ENCODE assay signal across 8 mouse cellular contexts in genomic region chr17:34640778-34641601, GRCm38 (mm10). TPM values are rescaled to one million over a fixed set of nuclear protein-coding genes. Genes with fewer than 3 reads are reported as not detected.
DNase-seq lines count a peak whose midpoint lies in the region; ATAC-seq and TF ChIP-seq lines count a peak whose summit lies in the region.

No protein-coding gene starts in this region.

- peak; percentile 31 for TF ChIP-seq CTCF in layer of hippocampus, adult 2 months (conservative IDR thresholded peaks at IDR 0.05)
- no peak for TF ChIP-seq CTCF in bone marrow macrophage, adult 2 months (IDR thresholded peaks at IDR 0.05; ENCODE audit: low read depth, low read length)
- peak; percentile 62 for TF ChIP-seq CTCF in stomach, postnatal 0 days (IDR thresholded peaks at IDR 0.05; ENCODE audit: low read depth)

- peak overlapping the region; percentile 28; the same call in 1 of the 2 replicates for H3K4me2 ChIP-seq in embryonic facial prominence, embryonic 14.5 days (ENCODE audit: low read depth, low read length)
- 0 out of 2 replicates have a peak overlapping the region, but pooled peaks have one; percentile 3 for H3K4me2 ChIP-seq in limb, embryonic 14.5 days (replicated peaks; ENCODE audit: low read depth, low read length, severe bottlenecking)
- no peak overlapping the region for H3K4me2 ChIP-seq in stomach, postnatal 0 days (replicated peaks; ENCODE audit: low read depth)

- peak overlapping the region; percentile 93 for H3K27ac ChIP-seq in layer of hippocampus, adult 2 months
- peak overlapping the region; percentile 92 for H3K27ac ChIP-seq in bone marrow macrophage, adult 2 months (ENCODE audit: insufficient read depth, low read depth, low read length)
- peak overlapping the region; percentile 81 for H3K27ac ChIP-seq in embryonic facial prominence, embryonic 14.5 days (replicated peaks; ENCODE audit: low read depth, low read length)
- peak overlapping the region; percentile 71 for H3K27ac ChIP-seq in limb, embryonic 14.5 days (replicated peaks; ENCODE audit: low read depth, low read length)
- peak overlapping the region; percentile 77 for H3K27ac ChIP-seq in stomach, postnatal 0 days (replicated peaks)

- H3K9ac ChIP-seq in embryonic facial prominence, embryonic 14.5 days (ENCODE audit: low read depth, low read length), result peak overlapping the region; percentile 50
- no peak overlapping the region for H3K9ac ChIP-seq in limb, embryonic 14.5 days (ENCODE audit: low read depth, low read length, severe bottlenecking)
- 0 out of 2 replicates have a peak overlapping the region, but pooled peaks have one; percentile 38 for H3K9ac ChIP-seq in stomach, postnatal 0 days (ENCODE audit: low read length)

- H3K4me1 ChIP-seq in bone marrow macrophage, adult 2 months (ENCODE audit: control insufficient read depth, insufficient read depth, low read length), result peaks cover 74% of the 10 kb centered on the region
- H3K4me1 ChIP-seq in embryonic facial prominence, embryonic 14.5 days (ENCODE audit: control insufficient read depth, insufficient read depth, low read length), result peaks cover 21% of the 10 kb centered on the region
- peaks cover 17% of the 10 kb centered on the region for H3K4me1 ChIP-seq in limb, embryonic 14.5 days (ENCODE audit: control insufficient read depth, insufficient read depth, low read length)
- no peaks in the 10 kb centered on the region for H3K4me1 ChIP-seq in stomach, postnatal 0 days (replicated peaks; ENCODE audit: control insufficient read depth, insufficient read depth)

- WGBS in embryonic facial prominence, embryonic 14.5 days, result 10% methylated on average over 11 of the region's 11 CpGs
- 16% methylated on average over 11 of the region's 11 CpGs for WGBS in limb, embryonic 14.5 days
- 14% methylated on average over 11 of the region's 11 CpGs for WGBS in stomach, postnatal 0 days

- no peak for DNase-seq in layer of hippocampus, adult 2 months (ENCODE audit: low spot score in 2 of 2)
- DNase-seq in layer of hippocampus, postnatal 25 days (ENCODE audit: extremely low spot score in 1 of 2, low spot score in 1 of 2), result no peak
- peak; percentile 84 for DNase-seq in embryonic facial prominence, embryonic 14.5 days (ENCODE audit: low spot score)
- peak; percentile 54 to 69 for DNase-seq in heart, postnatal 36 days
- DNase-seq in limb, embryonic 14.5 days (ENCODE audit: low spot score), result peak; percentile 43
- DNase-seq in stomach, postnatal 0 days (ENCODE audit: low spot score), result no peak
- no peak for DNase-seq in frontal cortex, postnatal 14 days (ENCODE audit: low spot score in 2 of 2)

- intact Hi-C loops in heart, postnatal 36 days (cut with DNase I), result no loop called here

- H3K9me3 ChIP-seq in embryonic facial prominence, embryonic 14.5 days (ENCODE audit: control insufficient read depth, low read length), result no peaks in the 10 kb centered on the region
- no peaks in the 10 kb centered on the region for H3K9me3 ChIP-seq in limb, embryonic 14.5 days (ENCODE audit: control insufficient read depth, low read length)
- H3K9me3 ChIP-seq in stomach, postnatal 0 days (ENCODE audit: control insufficient read depth, low read length), result no peaks in the 10 kb centered on the region

- TF ChIP-seq POLR2A in bone marrow macrophage, adult 2 months (IDR thresholded peaks at IDR 0.05; ENCODE audit: borderline replicate concordance, low read depth, low read length), result no peak
- no peak; the same call in 1 of the 2 replicates for TF ChIP-seq POLR2A in limb, embryonic 14.5 days (IDR thresholded peaks at IDR 0.05; ENCODE audit: borderline replicate concordance, extremely low read depth, insufficient read depth, insufficient read length)

- no peak overlapping the region for H3K4me3 ChIP-seq in layer of hippocampus, adult 2 months
- H3K4me3 ChIP-seq in bone marrow macrophage, adult 2 months (ENCODE audit: insufficient read depth, low read length), result no peak overlapping the region
- no peak overlapping the region for H3K4me3 ChIP-seq in embryonic facial prominence, embryonic 14.5 days (ENCODE audit: low read depth, low read length)
- H3K4me3 ChIP-seq in limb, embryonic 14.5 days (replicated peaks; ENCODE audit: low read length), result no peak overlapping the region
- no peak overlapping the region for H3K4me3 ChIP-seq in stomach, postnatal 0 days (ENCODE audit: low read depth, low read length)

- no peak for TF ChIP-seq EP300 in stomach, postnatal 0 days (optimal IDR thresholded peaks at IDR 0.05)

- no peaks in the 10 kb centered on the region for H3K27me3 ChIP-seq in embryonic facial prominence, embryonic 14.5 days (replicated peaks; ENCODE audit: control insufficient read depth, insufficient read depth, low read length)
- no peaks in the 10 kb centered on the region for H3K27me3 ChIP-seq in limb, embryonic 14.5 days (ENCODE audit: control insufficient read depth, insufficient read depth, low read length)
- no peaks in the 10 kb centered on the region for H3K27me3 ChIP-seq in stomach, postnatal 0 days (ENCODE audit: control insufficient read depth, insufficient read depth, low read length)

- peak; percentile 56 for ATAC-seq in embryonic facial prominence, embryonic 14.5 days (ENCODE audit: low read depth)
- peak; percentile 30 for ATAC-seq in limb, embryonic 14.5 days (ENCODE audit: low FRiP score, low read depth)
- no peak for ATAC-seq in stomach, postnatal 0 days (ENCODE audit: low FRiP score, low TSS enrichment)

- H3K36me3 ChIP-seq in embryonic facial prominence, embryonic 14.5 days (ENCODE audit: control insufficient read depth, insufficient read depth, low read length), result no peaks in the 10 kb centered on the region
- H3K36me3 ChIP-seq in limb, embryonic 14.5 days (ENCODE audit: control insufficient read depth, insufficient read depth, low read length), result peaks cover 5% of the 10 kb centered on the region; the same call in 1 of the 2 replicates
- no peaks in the 10 kb centered on the region for H3K36me3 ChIP-seq in stomach, postnatal 0 days (ENCODE audit: control insufficient read depth, insufficient read depth, low read length)

RNA-seq across cellular contexts. Expression of gene Fkbpl, which starts 3.6 kb away (rescaled TPM):
- total RNA-seq in layer of hippocampus, adult 2 months (2021), result 10 to 100 TPM; 16.2 to 18.8 TPM
- 10 to 100 TPM; 14.1 to 14.9 TPM for total RNA-seq in layer of hippocampus, postnatal 25 days (2021)
- polyA plus RNA-seq in bone marrow macrophage, adult 2 months (2012; ENCODE audit: insufficient read depth, insufficient read length, missing spikeins), result 22.4 and 22.9 TPM in 2 replicates
- polyA plus RNA-seq in embryonic facial prominence, embryonic 14.5 days (2014; fragmentation: Nextera tagmentation; extraction: Ambion mirVana), result 10.0 and 11.8 TPM in 2 replicates
- total RNA-seq in heart, postnatal 36 days (2021), result 1 to 10 TPM; 6.9 to 9.9 TPM
- polyA plus RNA-seq in limb, embryonic 14.5 days (2012; rRNA removed), result 5.1 TPM in 2 replicates
- polyA plus RNA-seq in limb, embryonic 14.5 days (2014; fragmentation: Nextera tagmentation; extraction: Ambion mirVana), result 11.9 and 12.5 TPM in 2 replicates
- 12.4 and 12.8 TPM in 2 replicates for polyA plus RNA-seq in stomach, postnatal 0 days (2015; fragmentation: Nextera tagmentation; extraction: Ambion mirVana)

RNA-seq across cellular contexts. Expression of gene Atf6b, which starts 6.0 kb away (rescaled TPM):
- total RNA-seq in layer of hippocampus, adult 2 months (2021), result 10 to 100 TPM; 92.0 to 93.2 TPM
- total RNA-seq in layer of hippocampus, postnatal 25 days (2021), result 100 to 1,000 TPM in 1 of 2 experiments, 10 to 100 TPM in 1; 97.1 to 102 TPM
- 42.6 and 62.7 TPM in 2 replicates for polyA plus RNA-seq in bone marrow macrophage, adult 2 months (2012; ENCODE audit: insufficient read depth, insufficient read length, missing spikeins)
- 60.8 and 68.5 TPM in 2 replicates for polyA plus RNA-seq in embryonic facial prominence, embryonic 14.5 days (2014; fragmentation: Nextera tagmentation; extraction: Ambion mirVana)
- 10 to 100 TPM; 15.3 to 16.1 TPM for total RNA-seq in heart, postnatal 36 days (2021)
- 104 and 121 TPM in 2 replicates for polyA plus RNA-seq in limb, embryonic 14.5 days (2012; rRNA removed)
- 68.3 and 80.9 TPM in 2 replicates for polyA plus RNA-seq in limb, embryonic 14.5 days (2014; fragmentation: Nextera tagmentation; extraction: Ambion mirVana)
- polyA plus RNA-seq in stomach, postnatal 0 days (2015; fragmentation: Nextera tagmentation; extraction: Ambion mirVana), result 35.4 and 39.3 TPM in 2 replicates

RNA-seq across cellular contexts. Expression of gene Prrt1, which starts 11.7 kb away (rescaled TPM):
- total RNA-seq in layer of hippocampus, adult 2 months (2021), result 100 to 1,000 TPM; 276 to 305 TPM
- total RNA-seq in layer of hippocampus, postnatal 25 days (2021), result 100 to 1,000 TPM; 259 to 330 TPM
- 0.76 and 1.3 TPM in 2 replicates for polyA plus RNA-seq in bone marrow macrophage, adult 2 months (2012; ENCODE audit: insufficient read depth, insufficient read length, missing spikeins)
- 0.64 and 0.92 TPM in 2 replicates for polyA plus RNA-seq in embryonic facial prominence, embryonic 14.5 days (2014; fragmentation: Nextera tagmentation; extraction: Ambion mirVana)
- total RNA-seq in heart, postnatal 36 days (2021), result 1 to 10 TPM; 1.4 to 1.7 TPM
- 5.5 and 5.7 TPM in 2 replicates for polyA plus RNA-seq in limb, embryonic 14.5 days (2012; rRNA removed)
- 0.40 and 0.94 TPM in 2 replicates for polyA plus RNA-seq in limb, embryonic 14.5 days (2014; fragmentation: Nextera tagmentation; extraction: Ambion mirVana)
- 0.44 and 0.67 TPM in 2 replicates for polyA plus RNA-seq in stomach, postnatal 0 days (2015; fragmentation: Nextera tagmentation; extraction: Ambion mirVana)

RNA-seq across cellular contexts. Expression of gene Ppt2, which starts 12.7 kb away (rescaled TPM):
- total RNA-seq in layer of hippocampus, adult 2 months (2021), result 10 to 100 TPM; 46.8 to 55.8 TPM
- total RNA-seq in layer of hippocampus, postnatal 25 days (2021), result 10 to 100 TPM; 42.4 to 48.4 TPM
- polyA plus RNA-seq in bone marrow macrophage, adult 2 months (2012; ENCODE audit: insufficient read depth, insufficient read length, missing spikeins), result 101 and 118 TPM in 2 replicates
- polyA plus RNA-seq in embryonic facial prominence, embryonic 14.5 days (2014; fragmentation: Nextera tagmentation; extraction: Ambion mirVana), result 23.6 and 26.4 TPM in 2 replicates
- total RNA-seq in heart, postnatal 36 days (2021), result 10 to 100 TPM; 54.4 to 55.5 TPM
- polyA plus RNA-seq in limb, embryonic 14.5 days (2012; rRNA removed), result 39.6 and 52.4 TPM in 2 replicates
- polyA plus RNA-seq in limb, embryonic 14.5 days (2014; fragmentation: Nextera tagmentation; extraction: Ambion mirVana), result 27.0 and 29.9 TPM in 2 replicates
- polyA plus RNA-seq in stomach, postnatal 0 days (2015; fragmentation: Nextera tagmentation; extraction: Ambion mirVana), result 16.5 and 18.7 TPM in 2 replicates

RNA-seq across cellular contexts. Expression of gene Egfl8, which starts 25.2 kb away (rescaled TPM):
- total RNA-seq in layer of hippocampus, adult 2 months (2021), result 1 to 10 TPM; 1.7 to 2.4 TPM
- 1 to 10 TPM; 2.1 to 3.7 TPM for total RNA-seq in layer of hippocampus, postnatal 25 days (2021)
- 4.9 and 9.0 TPM in 2 replicates for polyA plus RNA-seq in bone marrow macrophage, adult 2 months (2012; ENCODE audit: insufficient read depth, insufficient read length, missing spikeins)
- 12.3 and 14.0 TPM in 2 replicates for polyA plus RNA-seq in embryonic facial prominence, embryonic 14.5 days (2014; fragmentation: Nextera tagmentation; extraction: Ambion mirVana)
- 1 to 10 TPM; 1.5 to 2.5 TPM for total RNA-seq in heart, postnatal 36 days (2021)
- 11.3 and 12.8 TPM in 2 replicates for polyA plus RNA-seq in limb, embryonic 14.5 days (2012; rRNA removed)
- polyA plus RNA-seq in limb, embryonic 14.5 days (2014; fragmentation: Nextera tagmentation; extraction: Ambion mirVana), result 8.1 and 8.7 TPM in 2 replicates
- polyA plus RNA-seq in stomach, postnatal 0 days (2015; fragmentation: Nextera tagmentation; extraction: Ambion mirVana), result 4.4 and 4.9 TPM in 2 replicates

Comparison
In these comparisons a context has a peak if more than half of its experiments do, and no peak if none do; other contexts are left out.
1. DNase-seq: peak in embryonic facial prominence, embryonic 14.5 days (single experiment), heart, postnatal 36 days (2 of 2) and limb, embryonic 14.5 days (single experiment); none in layer of hippocampus, adult 2 months (0 of 2), layer of hippocampus, postnatal 25 days (0 of 2), stomach, postnatal 0 days (single experiment) and frontal cortex, postnatal 14 days (0 of 2).
2. Peak in every context shown above with its lines, with median percentiles within 50 percentile points of each other: H3K27ac ChIP-seq.